1 mouse cellular context compared by ENCODE assay signal in the genomic region with DNA sequence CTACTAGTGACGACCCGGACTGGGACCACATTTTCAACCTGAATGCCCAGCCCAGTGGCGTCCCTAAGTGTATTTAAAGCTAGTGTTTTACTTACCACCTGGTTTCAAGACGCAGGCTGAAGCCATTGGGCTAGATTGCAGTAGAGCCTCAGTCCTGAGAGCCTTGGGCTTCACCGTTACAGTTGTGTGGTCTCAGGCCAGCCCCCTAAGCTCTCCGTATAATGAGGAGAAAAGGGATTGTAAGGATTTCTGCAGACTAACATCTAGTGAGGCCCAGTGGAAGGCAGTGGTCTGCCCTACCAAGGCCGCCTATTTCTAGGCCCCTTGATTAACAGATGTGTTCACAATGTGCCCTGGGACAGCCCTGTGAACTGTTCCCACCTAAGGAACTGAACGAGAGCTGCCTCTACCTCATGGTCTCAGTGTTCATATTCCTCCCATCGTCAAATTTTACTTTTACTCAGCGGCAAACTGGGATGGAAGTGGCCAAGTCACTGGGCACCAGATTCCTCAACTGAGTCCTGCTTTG.
TF ChIP-seq lines count a peak whose summit lies in the region.

No protein-coding gene starts in this region.

TF ChIP-seq in MEL, 35 proteins besides CTCF, POLR2A, EP300 and RAD21:
- TF ChIP-seq KAT2A (conservative IDR thresholded peaks at IDR 0.05; ENCODE audit: low read depth, low read length), result no peak
- no peak for TF ChIP-seq MAZ (IDR thresholded peaks at IDR 0.05; ENCODE audit: low read depth, low read length)
- TF ChIP-seq NRF1 (IDR thresholded peaks at IDR 0.05; ENCODE audit: insufficient read depth, low read depth, low read length, poor library complexity, severe bottlenecking), result no peak
- no peak for TF ChIP-seq MYC (IDR thresholded peaks at IDR 0.05; ENCODE audit: low read depth, low read length)
- TF ChIP-seq ZC3H11A (IDR thresholded peaks at IDR 0.05; ENCODE audit: low read depth, low read length), result no peak
- TF ChIP-seq MAFK (IDR thresholded peaks at IDR 0.05; ENCODE audit: borderline replicate concordance, low read depth, low read length), result no peak
- TF ChIP-seq ZMIZ1 (IDR thresholded peaks at IDR 0.05; ENCODE audit: low read depth, low read length), result no peak
- no peak for TF ChIP-seq GATA1 (IDR thresholded peaks at IDR 0.05; ENCODE audit: low read depth, low read length)
- no peak for TF ChIP-seq TCF12 (IDR thresholded peaks at IDR 0.05; ENCODE audit: low read depth, low read length)
- no peak for TF ChIP-seq HCFC1 (IDR thresholded peaks at IDR 0.05; ENCODE audit: low read depth, low read length)
- TF ChIP-seq POLR2AphosphoS5 (IDR thresholded peaks at IDR 0.05; ENCODE audit: borderline replicate concordance, low read depth, low read length), result no peak
- no peak for TF ChIP-seq SMC3 (IDR thresholded peaks at IDR 0.05; ENCODE audit: low read depth, low read length)
